22 mouse cellular contexts compared by ENCODE assay signal in genomic region chr1:161436503-161436902, GRCm38 (mm10). TPM values are rescaled to one million over a fixed set of nuclear protein-coding genes. Genes with fewer than 3 reads are reported as not detected.
"Had no signal": no experiment of that assay in that cellular context is flagged by ENCODE, and none has a peak within 500 bp of the region (broad histone marks: within the 10 kb centered on the region; RNA-seq: fewer than 3 reads in every experiment).

No protein-coding gene starts in this region.

- H3K9ac ChIP-seq: neural tube, embryonic 13.5 days; neural tube, embryonic 15.5 days; stomach, embryonic 15.5 days had no signal

- H3K27ac ChIP-seq: neural tube, embryonic 13.5 days; neural tube, embryonic 15.5 days; stomach, embryonic 15.5 days; stomach, postnatal 0 days had no signal

- H3K9me3 ChIP-seq: neural tube, embryonic 13.5 days; neural tube, embryonic 15.5 days; stomach, embryonic 15.5 days had no signal

- DNase-seq: retina, postnatal 1 day; right cerebral cortex, adult 18-20 months; right cerebral cortex, postnatal 14 days; right cerebral cortex, postnatal 25 days; right cerebral cortex, postnatal 4 days; spleen, adult 18-20 months; thymus, adult 18-20 months; thymus, adult 2 months; thymus, postnatal 14 days; thymus, postnatal 36 days; thymus, postnatal 4 days had no signal

- H3K27me3 ChIP-seq: neural tube, embryonic 13.5 days; neural tube, embryonic 15.5 days; stomach, embryonic 15.5 days had no signal

- H3K4me1 ChIP-seq: neural tube, embryonic 13.5 days; neural tube, embryonic 15.5 days; stomach, embryonic 15.5 days had no signal

- H3K4me3 ChIP-seq: neural tube, embryonic 13.5 days; neural tube, embryonic 15.5 days; stomach, embryonic 15.5 days had no signal

- H3K36me3 ChIP-seq: neural tube, embryonic 13.5 days; neural tube, embryonic 15.5 days; stomach, embryonic 15.5 days had no signal

- H3K4me2 ChIP-seq: neural tube, embryonic 13.5 days; neural tube, embryonic 15.5 days; stomach, embryonic 15.5 days had no signal

RNA-seq across cellular contexts. Expression of gene Tnfsf4, which starts 41.3 kb away (rescaled TPM):
- total RNA-seq: neutrophil, adult 5-6 weeks had no signal
- polyA plus RNA-seq: neural tube, embryonic 13.5 days; neural tube, embryonic 14.5 days; neural tube, embryonic 15.5 days; small intestine, adult 2 months; stomach, embryonic 14.5 days; testis, adult 2 months; urinary bladder, adult 2 months had no signal

RNA-seq across cellular contexts. Expression of gene Tnfsf18, which starts 58.0 kb away (rescaled TPM):
- total RNA-seq: neutrophil, adult 5-6 weeks had no signal
- polyA plus RNA-seq: neural tube, embryonic 13.5 days; neural tube, embryonic 14.5 days; neural tube, embryonic 15.5 days; small intestine, adult 2 months; stomach, embryonic 16.5 days; stomach, postnatal 0 days; testis, adult 2 months had no signal
